1 mouse cellular context compared by ENCODE assay signal in genomic region chr3:89090694-89091655, GRCm38 (mm10).
TF ChIP-seq lines count a peak whose summit lies in the region.

No protein-coding gene starts in this region.

TF ChIP-seq in MEL, 35 proteins besides CTCF, POLR2A, EP300 and RAD21 (continued from another document):
- no peak for TF ChIP-seq KAT2A (conservative IDR thresholded peaks at IDR 0.05; ENCODE audit: low read depth, low read length)
- no peak for TF ChIP-seq ZKSCAN1 (IDR thresholded peaks at IDR 0.05; ENCODE audit: low read depth, low read length)
- TF ChIP-seq ZNF384 (IDR thresholded peaks at IDR 0.05; ENCODE audit: low read depth, low read length) = no peak
- 0 out of 2 replicates have a peak, but pooled peaks have one; percentile 27 for TF ChIP-seq MEF2A (IDR thresholded peaks at IDR 0.05; ENCODE audit: extremely low read depth, insufficient replicate concordance, low read depth, low read length, poor library complexity, severe bottlenecking)
- TF ChIP-seq NRF1 (IDR thresholded peaks at IDR 0.05; ENCODE audit: insufficient read depth, low read depth, low read length, poor library complexity, severe bottlenecking) = peak; percentile 30; the same call in 1 of the 2 replicates
- peak; percentile 72 for TF ChIP-seq SMC3 (IDR thresholded peaks at IDR 0.05; ENCODE audit: low read depth, low read length)
- TF ChIP-seq USF2 (IDR thresholded peaks at IDR 0.05; ENCODE audit: borderline replicate concordance in 1 of 2, insufficient read depth in 1 of 2, low read depth in 1 of 2, low read length in 2 of 2) = no peak
- no peak; the same call in 1 of the 2 replicates for TF ChIP-seq TCF12 (IDR thresholded peaks at IDR 0.05; ENCODE audit: low read depth, low read length)
- TF ChIP-seq JUND (IDR thresholded peaks at IDR 0.05; ENCODE audit: low read depth, low read length) = no peak
- no peak for TF ChIP-seq TBP (IDR thresholded peaks at IDR 0.05; ENCODE audit: low read depth, low read length)
- TF ChIP-seq MAZ (IDR thresholded peaks at IDR 0.05; ENCODE audit: low read depth, low read length) = peak; percentile 98
- no peak for TF ChIP-seq MAX (IDR thresholded peaks at IDR 0.05; ENCODE audit: low read length)
- TF ChIP-seq MYC (IDR thresholded peaks at IDR 0.05; ENCODE audit: low read depth, low read length) = 0 out of 2 replicates have a peak, but pooled peaks have one; percentile 11
- TF ChIP-seq MYB (IDR thresholded peaks at IDR 0.05; ENCODE audit: low read depth, low read length) = no peak
- TF ChIP-seq GABPA (IDR thresholded peaks at IDR 0.05; ENCODE audit: low read depth, low read length) = no peak
- TF ChIP-seq USF1 (IDR thresholded peaks at IDR 0.05; ENCODE audit: low read depth, low read length) = peak; percentile 38; the same call in 1 of the 2 replicates
- TF ChIP-seq UBTF (IDR thresholded peaks at IDR 0.05; ENCODE audit: borderline replicate concordance, insufficient read depth, low read depth, low read length) = no peak
- no peak for TF ChIP-seq GATA1 (IDR thresholded peaks at IDR 0.05; ENCODE audit: low read depth, low read length)
